Mouse (Mus musculus) spleen, embryonic (tissue): Measurements from ENCODE around the gene Ngrn.

Source experiments
- CTCF ChIA-PET: fragments of 350-600 bp; sonication (Branson Sonifier 250); formaldehyde crosslinking; loops from one replicate; lab custom pipeline; 2022; lab: Charles Lee

Ngrn gene

GRCm38 (mm10) chr7:80255981-80256380 is 5.0 kb upstream of the Ngrn start:
- CTCF ChIA-PET: interaction anchor here (0.5 to 0.7 kb wide), 3 partner anchors 13 to 244 kb away, joined by 3 to 4 read pairs (median 3); no protein-coding TSS in a partner anchor

DNA sequence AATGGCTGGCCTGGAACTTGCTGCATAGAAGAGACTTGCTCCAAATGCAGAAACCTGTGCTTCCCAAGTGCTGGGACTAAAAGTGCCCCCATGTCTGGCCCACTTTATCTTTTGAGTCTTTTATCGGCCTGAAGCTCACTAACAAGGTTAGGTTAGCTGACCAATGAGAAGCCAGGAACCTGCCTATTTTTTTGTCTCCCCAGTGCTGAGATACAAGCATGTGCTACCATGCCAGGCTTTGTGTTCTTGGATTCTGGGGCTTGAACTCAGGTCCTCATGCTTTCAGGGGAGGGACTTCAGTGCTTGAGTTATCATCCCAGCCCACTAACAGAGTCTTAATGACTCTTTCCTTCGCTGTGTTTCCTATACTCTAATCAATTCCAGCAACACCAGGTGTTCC is 3.3 kb upstream of the Ngrn start:
- CTCF ChIA-PET: interaction anchor here (0.6 kb wide), 1 partner anchor 117 kb away, joined by 5 read pairs; no protein-coding TSS in a partner anchor

DNA sequence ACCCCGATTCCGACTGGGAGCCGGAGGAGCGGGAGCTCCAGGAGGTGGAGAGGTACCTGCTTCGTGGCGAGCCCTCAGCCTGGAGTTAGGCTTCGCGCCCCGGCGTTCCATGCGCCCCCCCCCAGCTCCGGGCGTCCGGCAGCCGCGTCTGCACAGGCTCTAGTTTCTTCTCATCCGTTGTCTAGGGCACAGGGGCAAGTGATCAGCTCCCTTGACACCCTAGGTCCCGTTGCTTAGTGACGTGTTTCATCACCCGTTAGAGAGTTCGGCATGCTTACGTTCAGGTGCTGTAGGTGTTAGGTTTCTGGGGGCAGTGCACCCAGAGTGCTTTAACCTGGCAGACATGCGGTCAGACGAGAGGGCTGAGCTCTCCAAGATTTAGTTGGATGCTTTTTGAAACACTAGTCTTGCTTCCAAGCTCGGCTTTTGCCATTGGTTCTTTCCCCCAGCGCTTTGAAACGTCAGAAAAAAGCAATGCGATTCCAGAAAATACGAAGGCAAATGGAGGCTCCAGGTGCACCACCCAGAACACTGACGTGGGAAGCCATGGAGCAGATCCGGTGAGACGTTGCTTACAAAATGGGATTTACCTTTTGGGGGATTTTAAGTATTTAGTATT is 466 bp downstream of the Ngrn start:
- CTCF ChIA-PET: interaction anchor here (0.6 to 0.7 kb wide), 4 partner anchors 20 to 128 kb away, joined by 3 to 5 read pairs (median 3); partner anchors contain the start of gene Sema4b

DNA sequence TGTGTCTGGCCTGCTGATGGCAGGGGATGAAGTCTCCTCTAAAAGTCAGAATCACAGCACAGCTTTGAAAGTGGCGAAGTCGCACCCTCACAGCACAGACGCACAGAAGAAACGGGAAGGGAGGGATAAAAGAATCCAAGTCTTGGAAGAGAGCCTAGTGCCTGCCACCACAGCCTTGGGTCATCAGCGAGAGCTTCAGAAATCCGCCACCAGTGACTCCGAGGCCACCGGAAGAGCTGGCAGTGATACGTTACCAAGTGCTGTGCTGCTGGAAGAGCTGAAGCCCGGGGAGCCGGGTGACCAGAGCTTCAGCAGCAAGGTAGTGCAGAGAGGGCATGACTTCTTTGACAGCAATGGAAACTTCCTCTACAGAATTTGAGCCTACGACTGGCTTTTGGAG is 3.6 kb downstream of the Ngrn start:
- CTCF ChIA-PET: no interaction called here

- CTCF ChIA-PET: interaction anchor here (0.7 kb wide), 1 partner anchor 139 kb away, joined by 3 read pairs; no protein-coding TSS in a partner anchor
These were observed 6.7 kb downstream of the Ngrn start for GRCm38 (mm10) chr7:80267764-80268163.

DNA sequence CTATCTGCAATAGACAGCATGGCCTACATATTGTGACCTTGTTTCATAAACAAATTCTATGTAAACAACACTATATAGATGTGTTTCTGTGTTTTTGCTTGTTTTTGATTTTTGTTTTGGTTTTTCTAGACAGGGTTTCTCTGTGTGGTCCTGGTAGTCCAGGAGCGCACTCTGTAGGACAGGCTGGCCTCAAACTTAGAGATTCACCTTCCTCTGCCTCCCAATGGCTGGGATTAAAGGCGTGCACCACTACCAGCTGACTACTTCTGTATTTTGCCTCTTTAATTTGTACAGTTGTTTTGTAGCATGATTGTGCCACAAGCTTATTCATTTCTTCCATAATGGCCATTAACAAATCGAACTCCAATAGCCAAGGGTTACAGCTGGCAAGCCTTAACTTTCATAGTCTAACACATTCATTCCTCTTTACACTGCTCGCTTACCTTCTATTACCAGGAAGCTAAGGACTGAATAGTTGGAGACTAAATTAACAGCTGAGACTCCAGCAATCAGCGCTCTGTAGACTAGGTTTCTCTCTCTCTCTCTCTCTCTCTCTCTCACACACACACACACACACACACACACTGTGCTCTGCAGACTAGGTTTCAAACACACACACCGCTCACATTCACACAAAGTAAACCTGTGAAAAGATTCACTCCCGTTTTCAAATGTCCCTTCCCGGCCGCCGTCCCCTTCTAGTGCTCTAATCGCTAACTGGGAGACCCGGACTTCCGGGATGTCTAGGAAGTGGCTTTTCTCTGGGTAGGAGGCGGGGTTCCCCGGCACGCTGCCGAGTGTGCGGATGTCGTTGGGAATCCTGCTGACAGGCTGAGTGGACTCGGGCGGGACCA is 8.1 kb downstream of the Ngrn start, which contains the start of gene Vps33b:
Gene Vps33b, plus strand, starts transcription at position 753 of the 854 bp plus-strand sequence.
- CTCF ChIA-PET: interaction anchor here (0.6 to 0.7 kb wide), 3 partner anchors 26 to 218 kb away, joined by 3 to 4 read pairs (median 3); no protein-coding TSS in a partner anchor

DNA sequence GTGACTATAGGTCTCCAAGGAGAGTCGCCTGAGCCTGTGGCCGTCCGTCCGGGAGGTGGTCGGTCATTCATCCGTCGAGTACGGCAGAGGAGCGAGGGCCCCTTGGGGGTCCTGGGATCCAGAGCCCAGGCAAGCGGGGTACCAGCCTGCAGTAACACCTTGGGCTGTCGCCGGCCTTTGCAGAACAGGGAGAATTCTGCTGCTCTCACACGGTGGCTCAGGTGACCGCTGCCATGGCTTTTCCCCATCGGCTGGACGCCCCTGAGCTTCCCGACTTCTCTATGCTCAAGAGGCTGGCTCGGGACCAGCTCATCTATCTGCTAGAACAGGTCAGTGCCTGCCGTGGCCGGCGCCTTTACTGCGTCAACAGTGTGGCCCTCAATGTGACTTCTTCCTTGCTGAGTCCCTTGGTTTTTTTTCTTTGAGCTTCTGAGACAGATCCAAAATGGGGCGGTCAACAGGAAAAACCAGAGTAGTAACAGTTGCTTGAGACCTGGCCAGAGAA is 8.8 kb downstream of the Ngrn start:
- CTCF ChIA-PET: interaction anchor here (0.7 kb wide), 1 partner anchor 217 kb away, joined by 4 read pairs; no protein-coding TSS in a partner anchor

- CTCF ChIA-PET: interaction anchor here (0.6 kb wide), 1 partner anchor 51 kb away, joined by 10 read pairs; the partner anchor contains the start of gene Rccd1
These were observed 12.4 kb downstream of the Ngrn start for GRCm38 (mm10) chr7:80273456-80273855.

- CTCF ChIA-PET: no interaction called here
These were observed 15.4 kb downstream of the Ngrn start for GRCm38 (mm10) chr7:80276374-80276773.

DNA sequence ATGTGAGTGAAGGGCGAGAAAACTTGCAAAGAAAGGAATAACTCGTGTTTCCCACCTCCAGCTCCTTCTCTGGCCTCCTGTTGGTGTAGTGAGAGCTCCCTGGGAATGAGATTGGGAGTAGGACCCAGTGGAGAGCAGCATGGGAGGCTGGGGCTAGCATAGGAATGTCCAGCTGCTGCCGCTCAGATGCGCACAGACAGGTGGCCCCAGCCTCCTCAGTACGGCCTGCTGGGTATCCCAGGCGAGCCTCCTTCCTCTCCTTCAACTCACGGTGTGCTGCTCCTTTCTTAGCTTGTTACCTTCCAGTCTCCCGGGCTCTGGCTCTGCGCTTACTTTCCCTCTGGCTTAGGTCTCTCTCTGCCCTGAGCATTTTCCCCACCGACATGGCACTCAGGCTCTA is 19.0 kb downstream of the Ngrn start:
- CTCF ChIA-PET: interaction anchor here (0.8 kb wide), 1 partner anchor 247 kb away, joined by 3 read pairs; no protein-coding TSS in a partner anchor

DNA sequence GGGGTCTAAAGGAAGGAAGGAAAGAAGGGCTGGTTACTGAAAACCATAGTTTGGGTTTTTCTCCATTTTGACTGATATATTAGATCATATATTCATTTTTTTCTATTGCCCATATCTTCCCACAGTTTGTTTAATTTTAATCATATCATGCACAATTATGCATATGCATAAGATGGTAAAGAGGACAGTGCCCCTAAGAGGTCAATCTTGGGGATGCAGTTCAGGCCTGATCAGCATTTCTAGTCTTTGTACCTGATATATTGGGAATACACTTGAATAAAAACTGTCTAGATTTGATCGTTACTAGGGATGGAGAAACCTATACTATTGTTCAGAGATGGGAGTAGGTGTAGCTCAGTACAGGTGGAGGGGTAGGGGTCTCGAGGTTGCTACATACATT is 20.0 kb downstream of the Ngrn start:
- CTCF ChIA-PET: interaction anchor here (0.6 to 0.9 kb wide), 4 partner anchors 19 to 140 kb away, joined by 3 to 9 read pairs (median 6); no protein-coding TSS in a partner anchor

- CTCF ChIA-PET: interaction anchor here (0.6 to 0.9 kb wide), 5 partner anchors 20 to 141 kb away, joined by 3 to 23 read pairs (median 6); no protein-coding TSS in a partner anchor
These were observed 20.6 kb downstream of the Ngrn start for GRCm38 (mm10) chr7:80281646-80282045.

- CTCF ChIA-PET: no interaction called here
These were observed 22.4 kb downstream of the Ngrn start for GRCm38 (mm10) chr7:80283226-80283918.

GRCm38 (mm10) chr7:80284391-80284790 is 23.4 kb downstream of the Ngrn start:
- CTCF ChIA-PET: interaction anchor here (0.5 kb wide), 1 partner anchor 55 kb away, joined by 3 read pairs; no protein-coding TSS in a partner anchor

- CTCF ChIA-PET: interaction anchor here (0.7 to 0.8 kb wide), 2 partner anchors 38 to 52 kb away, joined by 3 to 6 read pairs; no protein-coding TSS in a partner anchor
These were observed 24.7 kb downstream of the Ngrn start for GRCm38 (mm10) chr7:80285725-80286124.

DNA sequence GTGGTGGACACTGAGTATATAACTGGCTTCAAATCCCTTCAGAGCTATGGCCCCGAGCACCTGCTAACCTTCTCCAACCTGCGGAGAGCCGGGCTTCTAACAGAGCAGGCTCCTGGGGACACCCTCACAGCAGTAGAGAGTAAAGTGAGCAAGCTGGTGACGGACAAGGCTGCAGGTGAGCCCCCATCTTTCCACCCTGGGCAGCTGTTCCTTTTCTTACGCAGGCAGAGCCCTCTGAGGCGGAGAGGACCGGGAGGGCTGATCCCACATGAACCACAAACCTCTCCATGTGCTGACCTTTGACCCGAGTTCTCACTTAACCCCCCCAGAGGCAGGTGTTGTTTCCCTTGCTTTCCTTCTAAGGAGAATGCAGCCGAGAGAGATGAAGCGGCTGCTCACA is 26.7 kb downstream of the Ngrn start:
- CTCF ChIA-PET: no interaction called here

DNA sequence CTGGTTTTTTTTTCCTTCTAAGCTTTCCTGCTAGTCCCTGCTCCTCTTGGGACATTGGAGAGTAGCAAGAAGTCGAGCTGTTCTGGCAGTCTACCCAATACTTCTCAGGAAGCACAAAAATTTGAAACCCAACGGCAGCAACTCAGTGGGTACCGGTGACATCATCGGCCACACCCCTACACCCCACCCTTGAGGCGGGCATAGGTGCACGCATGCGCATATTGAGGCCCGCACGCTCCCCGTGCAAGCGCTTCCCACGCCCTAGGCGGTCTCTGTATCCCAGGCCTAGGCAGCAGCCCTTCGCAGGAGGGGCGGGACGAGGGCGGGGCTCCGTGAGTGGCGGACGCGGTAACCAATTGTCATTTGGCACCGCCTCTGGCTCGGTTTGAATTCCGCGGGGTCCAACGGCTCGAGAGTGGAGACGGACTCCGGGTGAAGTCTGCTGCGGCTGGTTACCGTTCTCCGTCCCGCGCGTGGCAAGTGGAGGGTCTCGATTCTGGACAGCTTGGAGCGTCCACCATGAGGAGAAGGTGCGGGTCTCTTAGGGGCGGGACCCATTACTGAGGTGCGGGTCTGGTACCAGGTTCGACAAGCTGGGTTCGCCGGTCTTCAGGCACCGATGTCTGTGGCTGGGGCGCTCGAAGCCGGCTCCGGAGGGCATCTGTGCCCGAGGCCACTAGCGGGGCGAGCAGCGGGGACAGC is 33.2 kb downstream of the Ngrn start, which contains the start of gene Prc1:
Gene Prc1, plus strand, starts transcription at position 389 of the 702 bp plus-strand sequence.
- CTCF ChIA-PET: interaction anchor here (1.1 to 1.4 kb wide), 2 partner anchors 34 to 138 kb away, joined by 4 to 6 read pairs; no protein-coding TSS in a partner anchor

DNA sequence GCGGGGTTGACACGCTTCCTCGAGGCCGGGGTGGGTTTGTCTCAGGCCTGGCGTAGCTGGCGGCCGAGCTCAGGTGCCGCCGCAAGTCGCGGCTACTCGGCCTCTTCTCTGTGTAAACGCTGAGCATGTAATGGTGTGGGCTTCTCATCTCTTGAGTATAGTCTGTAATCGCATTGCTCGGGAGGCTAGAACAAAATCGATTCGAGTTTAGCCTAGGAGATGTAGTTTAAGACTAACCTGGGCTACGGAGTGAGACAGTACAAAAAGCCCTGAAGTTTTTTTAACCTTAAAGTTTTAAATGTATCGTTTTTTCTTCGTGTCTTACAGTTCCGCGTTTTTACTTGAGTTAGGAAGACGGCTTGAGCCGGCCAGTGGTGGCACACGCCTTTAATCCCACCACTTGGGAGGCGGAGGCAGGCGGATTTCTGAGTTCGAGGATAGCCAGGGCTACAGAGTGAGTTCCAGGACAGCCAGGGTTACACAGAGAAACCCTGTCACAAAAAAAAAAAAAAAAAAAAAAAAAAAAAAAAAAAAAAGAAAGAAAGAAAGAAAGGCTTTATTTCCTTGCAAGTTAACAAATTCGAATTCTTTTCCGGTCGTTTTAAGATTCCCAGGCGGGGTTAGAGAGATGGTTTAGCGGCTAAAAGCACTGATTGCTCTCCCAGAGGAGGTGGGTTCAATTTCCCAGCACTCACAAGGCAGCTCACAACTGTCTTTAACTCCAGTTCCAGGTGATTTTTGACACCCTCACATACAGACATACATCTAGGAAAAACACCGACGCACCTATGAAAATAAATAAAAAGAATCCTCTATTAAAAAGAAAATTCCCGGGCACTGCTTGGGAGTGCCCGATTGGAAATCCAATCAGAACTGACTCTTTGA is 34.0 kb downstream of the Ngrn start:
- CTCF ChIA-PET: interaction anchor here (1.1 kb wide), 1 partner anchor 139 kb away, joined by 4 read pairs; no protein-coding TSS in a partner anchor

DNA sequence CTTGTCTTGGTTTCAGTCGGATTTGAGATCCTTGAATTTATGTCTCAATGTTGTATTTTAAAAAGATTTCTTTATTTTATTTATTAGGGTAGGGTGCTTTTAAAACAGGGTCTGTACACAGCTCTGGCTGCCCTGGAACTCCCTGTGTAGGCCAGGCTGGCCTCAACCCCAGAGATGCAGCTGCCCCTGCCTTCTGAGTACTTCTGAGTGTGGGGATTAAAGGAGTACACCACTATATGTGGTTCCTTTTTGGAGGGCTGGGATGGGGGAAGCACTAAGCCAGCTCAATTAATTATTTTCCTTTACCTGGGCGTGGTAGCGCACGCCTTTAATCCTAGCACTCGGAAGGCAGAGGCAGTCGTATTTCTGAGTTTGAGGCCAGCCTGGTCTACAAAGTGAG is 35.4 kb downstream of the Ngrn start:
- CTCF ChIA-PET: no interaction called here
